Mouse (Mus musculus): Measurements from ENCODE around the gene Smg6. TPM values are rescaled to one million over a fixed set of nuclear protein-coding genes. Genes with fewer than 3 reads are reported as not detected.

Gene Smg6
- polyA plus RNA-seq, 1 experiment from 2014 or later, result 11.9 TPM

GRCm38 (mm10) chr11:75013764-75014695, 88.4 kb downstream of the Smg6 start:
- Histone ChIP-seq H3K27ac (peak overlapping the region; percentile 87), H3K4me3 (replicated peaks; ENCODE audit: low read depth, low read length) (no peak overlapping the region), H3K9me3 (replicated peaks; ENCODE audit: low read length) (no peaks in the 10 kb centered on the region), H3K4me2 (ENCODE audit: low read length) (no peak overlapping the region), H3K27me3 (ENCODE audit: insufficient read depth, low read length) (no peaks in the 10 kb centered on the region), H3K9ac (ENCODE audit: low read depth, low read length) (no peak overlapping the region), H3K4me1 (replicated peaks; ENCODE audit: insufficient read depth, low read length) (peaks cover 10% of the 10 kb centered on the region; the same call in 1 of the 2 replicates), H3K36me3 (ENCODE audit: insufficient read depth, low read length) (no peaks in the 10 kb centered on the region)
- WGBS, result 78% methylated on average over 12 of the region's 12 CpGs
- DNase-seq (ENCODE audit: low spot score) (peak; percentile 45), ATAC-seq (replicated peaks; ENCODE audit: low FRiP score, low read depth) (no peak)
- no peak for TF ChIP-seq CTCF (IDR thresholded peaks at IDR 0.05; ENCODE audit: low read depth)

- Histone ChIP-seq H3K27me3 (ENCODE audit: insufficient read depth, low read length) (no peaks in the 10 kb centered on the region), H3K4me1 (replicated peaks; ENCODE audit: insufficient read depth, low read length) (peaks cover 10% of the 10 kb centered on the region; the same call in 1 of the 2 replicates), H3K36me3 (ENCODE audit: insufficient read depth, low read length) (no peaks in the 10 kb centered on the region), H3K4me2 (ENCODE audit: low read length) (no peak overlapping the region), H3K27ac (peak overlapping the region; percentile 57; the same call in 1 of the 2 replicates), H3K9me3 (replicated peaks; ENCODE audit: low read length) (no peaks in the 10 kb centered on the region), H3K9ac (ENCODE audit: low read depth, low read length) (no peak overlapping the region), H3K4me3 (replicated peaks; ENCODE audit: low read depth, low read length) (no peak overlapping the region)
- WGBS, result 78% methylated on average over 4 of the region's 4 CpGs
- ATAC-seq (replicated peaks; ENCODE audit: low FRiP score, low read depth) (no peak), DNase-seq (ENCODE audit: low spot score) (no peak)
- TF ChIP-seq CTCF (IDR thresholded peaks at IDR 0.05; ENCODE audit: low read depth), result no peak
Measured at GRCm38 (mm10) chr11:75014816-75015215, 89.2 kb downstream of the Smg6 start.

DNA sequence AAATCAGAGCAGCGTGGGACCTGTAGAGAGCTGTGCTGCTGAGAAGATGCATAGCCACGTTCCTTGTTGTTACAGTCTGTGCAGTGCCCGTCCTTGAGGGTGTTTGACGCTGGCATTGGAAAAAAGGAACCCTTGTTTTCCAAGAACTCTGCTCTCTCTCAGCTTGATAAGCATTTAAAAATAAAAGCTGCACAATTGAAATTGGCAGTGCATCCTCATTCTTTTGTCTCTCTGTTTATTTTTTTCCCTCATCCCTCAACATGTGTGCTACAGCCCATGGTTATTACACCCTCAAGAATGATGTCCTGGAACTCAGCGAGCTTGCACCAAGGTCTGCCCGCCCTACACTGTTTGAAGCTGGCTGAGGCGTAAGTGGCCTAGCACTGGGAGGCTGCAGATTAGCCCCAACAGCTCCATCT, 89.8 kb downstream of the Smg6 start:
- DNase-seq (ENCODE audit: low spot score), result no peak
- Histone ChIP-seq H3K4me2 (ENCODE audit: low read length) (no peak overlapping the region), H3K4me1 (replicated peaks; ENCODE audit: insufficient read depth, low read length) (peaks cover 10% of the 10 kb centered on the region; the same call in 1 of the 2 replicates), H3K9ac (ENCODE audit: low read depth, low read length) (no peak overlapping the region), H3K4me3 (replicated peaks; ENCODE audit: low read depth, low read length) (no peak overlapping the region), H3K27ac (peak overlapping the region; percentile 57; the same call in 1 of the 2 replicates), H3K27me3 (ENCODE audit: insufficient read depth, low read length) (no peaks in the 10 kb centered on the region), H3K9me3 (replicated peaks; ENCODE audit: low read length) (no peaks in the 10 kb centered on the region), H3K36me3 (ENCODE audit: insufficient read depth, low read length) (no peaks in the 10 kb centered on the region)
- no peak for TF ChIP-seq CTCF (IDR thresholded peaks at IDR 0.05; ENCODE audit: low read depth)
- ATAC-seq (replicated peaks; ENCODE audit: low FRiP score, low read depth), result no peak
- WGBS, result 74% methylated on average over 7 of the region's 7 CpGs

DNA sequence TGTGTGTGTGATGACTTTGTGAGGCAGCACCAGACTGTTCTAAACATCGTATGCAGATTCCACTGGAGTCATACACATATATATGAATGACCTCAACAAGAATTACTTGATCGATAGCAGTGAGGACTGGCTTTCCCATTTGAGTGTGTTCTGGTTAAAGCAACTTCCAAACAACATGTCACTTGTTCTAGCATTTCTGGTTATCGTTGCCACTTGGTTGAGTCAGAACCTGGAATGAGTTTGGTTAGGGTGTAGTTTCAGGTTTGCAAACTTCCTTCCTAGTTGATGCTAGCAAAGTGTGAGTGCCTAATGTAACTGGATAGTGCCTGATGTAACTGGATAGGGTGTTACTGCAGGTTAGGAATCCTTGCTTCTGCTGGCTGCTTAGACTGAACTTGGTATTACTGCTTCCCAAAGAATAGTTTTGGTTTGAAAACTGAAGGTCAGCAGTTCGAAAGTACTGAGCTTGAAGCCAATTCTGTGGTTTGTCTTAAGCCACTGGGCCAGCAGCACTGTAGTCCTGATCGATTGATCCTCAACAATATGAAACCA, 90.8 kb downstream of the Smg6 start:
- ATAC-seq (replicated peaks; ENCODE audit: low FRiP score, low read depth), result no peak
- no peak for TF ChIP-seq CTCF (IDR thresholded peaks at IDR 0.05; ENCODE audit: low read depth)
- 0 out of 2 replicates have a peak overlapping the region, but pooled peaks have one; percentile 9 for H3K27ac ChIP-seq

DNA sequence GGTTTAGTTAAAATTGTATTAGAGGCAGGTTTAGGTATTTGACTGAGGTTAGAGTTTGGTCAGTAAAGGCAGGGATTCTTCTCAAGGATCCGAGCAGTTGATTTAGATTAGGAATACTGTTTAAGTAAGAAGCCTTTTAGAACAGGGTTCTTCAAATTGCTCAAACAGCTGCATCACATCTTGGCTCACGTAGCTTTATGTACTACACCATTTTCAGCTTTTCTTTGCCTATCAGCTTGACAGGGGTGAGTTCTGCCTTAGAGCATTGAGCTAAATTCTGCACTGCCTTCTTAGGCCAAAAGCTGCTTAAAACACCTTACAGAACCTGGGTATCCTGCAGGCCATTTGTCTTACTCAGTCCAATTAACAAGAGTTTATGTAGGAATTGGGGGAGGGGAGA, 92.2 kb downstream of the Smg6 start:
- H3K9ac ChIP-seq (ENCODE audit: low read depth, low read length), result no peak overlapping the region
- H3K9me3 ChIP-seq (replicated peaks; ENCODE audit: low read length), result no peaks in the 10 kb centered on the region
- no peaks in the 10 kb centered on the region for H3K36me3 ChIP-seq (ENCODE audit: insufficient read depth, low read length)
- no peak for TF ChIP-seq CTCF (IDR thresholded peaks at IDR 0.05; ENCODE audit: low read depth)
- peak; percentile 59 for DNase-seq (ENCODE audit: low spot score)
- no peak overlapping the region for H3K4me3 ChIP-seq (replicated peaks; ENCODE audit: low read depth, low read length)
- no peak for ATAC-seq (replicated peaks; ENCODE audit: low FRiP score, low read depth)
- H3K27me3 ChIP-seq (ENCODE audit: insufficient read depth, low read length), result no peaks in the 10 kb centered on the region
- H3K4me2 ChIP-seq (ENCODE audit: low read length), result no peak overlapping the region
- 45% methylated on average over 2 of the region's 2 CpGs for WGBS
- peaks cover 3% of the 10 kb centered on the region; the same call in 1 of the 2 replicates for H3K4me1 ChIP-seq (replicated peaks; ENCODE audit: insufficient read depth, low read length)
- no peak overlapping the region for H3K27ac ChIP-seq

More for the DNA sequence above, 90.8 kb downstream of the Smg6 start:
- no peaks in the 10 kb centered on the region for H3K36me3 ChIP-seq (ENCODE audit: insufficient read depth, low read length)
- H3K9ac ChIP-seq (ENCODE audit: low read depth, low read length), result no peak overlapping the region
- 72% methylated on average over 5 of the region's 5 CpGs for WGBS
- no peaks in the 10 kb centered on the region for H3K27me3 ChIP-seq (ENCODE audit: insufficient read depth, low read length)
- no peak overlapping the region for H3K4me2 ChIP-seq (ENCODE audit: low read length)
- no peak overlapping the region for H3K4me3 ChIP-seq (replicated peaks; ENCODE audit: low read depth, low read length)
- DNase-seq (ENCODE audit: low spot score), result no peak
- H3K4me1 ChIP-seq (replicated peaks; ENCODE audit: insufficient read depth, low read length), result peaks cover 10% of the 10 kb centered on the region; the same call in 1 of the 2 replicates
- H3K9me3 ChIP-seq (replicated peaks; ENCODE audit: low read length), result no peaks in the 10 kb centered on the region

GRCm38 (mm10) chr11:75026977-75027376, 101.4 kb downstream of the Smg6 start:
- Histone ChIP-seq H3K4me1 (replicated peaks; ENCODE audit: insufficient read depth, low read length) (peaks cover 7% of the 10 kb centered on the region; the same call in 1 of the 2 replicates), H3K9ac (ENCODE audit: low read depth, low read length) (no peak overlapping the region), H3K27me3 (ENCODE audit: insufficient read depth, low read length) (no peaks in the 10 kb centered on the region), H3K4me3 (replicated peaks; ENCODE audit: low read depth, low read length) (no peak overlapping the region), H3K4me2 (ENCODE audit: low read length) (no peak overlapping the region), H3K36me3 (ENCODE audit: insufficient read depth, low read length) (no peaks in the 10 kb centered on the region), H3K9me3 (replicated peaks; ENCODE audit: low read length) (no peaks in the 10 kb centered on the region), H3K27ac (no peak overlapping the region)
- WGBS, result 80% methylated on average over 3 of the region's 3 CpGs
- TF ChIP-seq CTCF (IDR thresholded peaks at IDR 0.05; ENCODE audit: low read depth), result no peak
- DNase-seq (ENCODE audit: low spot score), result no peak
- no peak for ATAC-seq (replicated peaks; ENCODE audit: low FRiP score, low read depth)
